Mouse (Mus musculus) retina, embryonic 14.5 days (tissue): ENCODE data around the gene Bola1.
"Not testable (repeated sequence)": the region's sequence is repeated elsewhere in the genome, so short reads cannot be mapped to it uniquely, and the experiment has no call there.

Experiments
- DNase-seq: peaks from one replicate; pipeline ENCODE4 v3.0.0-alpha.2; 2015; ENCODE audit warnings: low spot score

Gene Bola1

DNA sequence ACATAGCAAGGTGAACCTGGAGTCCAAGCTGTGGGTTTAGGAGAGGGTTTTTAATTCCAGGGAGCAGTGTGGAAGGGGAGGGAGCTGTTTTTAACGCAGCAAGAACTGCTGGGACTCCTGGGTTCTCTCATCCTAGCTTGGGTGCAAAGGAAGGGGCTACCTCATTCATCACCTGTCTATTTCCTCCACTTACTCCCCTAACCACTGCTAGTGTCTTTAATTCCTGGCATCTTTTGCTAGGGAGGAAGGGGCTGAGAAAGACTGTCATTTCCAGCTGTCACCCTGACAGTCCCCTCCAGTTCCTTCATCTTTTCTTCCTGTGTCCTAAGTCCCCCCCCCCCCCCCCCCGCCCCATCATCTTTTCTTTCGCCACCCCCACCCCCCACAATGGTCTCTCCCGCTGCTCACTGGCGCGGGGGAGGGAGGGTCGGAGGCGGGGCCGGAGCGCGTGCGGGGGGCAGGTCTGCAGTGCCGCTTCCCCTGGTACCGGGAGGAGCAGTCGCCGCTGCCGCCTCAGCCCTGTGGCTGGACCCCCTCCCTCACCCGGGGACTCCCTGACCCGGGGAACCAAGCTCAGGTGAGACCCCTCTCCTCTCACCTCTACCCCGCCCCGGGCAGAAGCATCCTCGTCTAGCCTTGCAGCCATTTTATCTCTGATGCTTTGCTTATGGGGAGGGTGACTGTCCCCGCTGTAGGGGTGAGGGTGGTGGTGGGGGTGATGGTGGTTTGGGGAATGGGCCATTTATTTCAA lies 38.6 kb downstream of the Bola1 start, which contains the start of gene Sv2a:
Gene Sv2a, plus strand, starts transcription at position 425 of the 751 bp plus-strand sequence.
- peak; percentile 50 for DNase-seq

- DNase-seq: no peak
Observed at GRCm38 (mm10) chr3:96179531-96179930, 40.0 kb downstream of the Bola1 start.

GRCm38 (mm10) chr3:96178902-96179301 lies 40.6 kb downstream of the Bola1 start:
- DNase-seq: no peak

GRCm38 (mm10) chr3:96178427-96178826 lies 41.1 kb downstream of the Bola1 start:
- DNase-seq: no peak

DNA sequence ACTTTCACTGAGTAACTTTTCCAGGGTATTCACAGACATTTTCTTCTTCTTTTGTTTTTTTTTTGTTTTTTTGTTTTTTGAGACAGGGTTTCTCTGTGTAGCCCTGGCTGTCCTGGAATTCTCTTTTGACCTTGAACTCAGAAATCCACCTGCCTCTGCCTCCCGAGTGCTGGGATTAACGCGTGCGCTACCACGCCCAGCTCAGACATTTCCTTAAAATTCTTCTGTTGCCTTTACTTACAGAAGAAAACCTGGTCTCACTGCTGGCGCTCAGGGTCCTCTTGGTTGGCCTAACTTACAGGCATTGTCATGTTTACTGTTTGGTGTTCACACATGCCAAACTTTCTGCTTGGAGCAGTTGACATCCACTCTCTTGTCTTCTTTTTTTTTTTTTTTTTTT lies 44.3 kb downstream of the Bola1 start:
- DNase-seq: no peak

- DNase-seq: not testable (repeated sequence)
Observed at GRCm38 (mm10) chr3:96174042-96174441, 45.5 kb downstream of the Bola1 start.

- no peak for DNase-seq
Observed at GRCm38 (mm10) chr3:96173185-96173584, 46.3 kb downstream of the Bola1 start.

DNA sequence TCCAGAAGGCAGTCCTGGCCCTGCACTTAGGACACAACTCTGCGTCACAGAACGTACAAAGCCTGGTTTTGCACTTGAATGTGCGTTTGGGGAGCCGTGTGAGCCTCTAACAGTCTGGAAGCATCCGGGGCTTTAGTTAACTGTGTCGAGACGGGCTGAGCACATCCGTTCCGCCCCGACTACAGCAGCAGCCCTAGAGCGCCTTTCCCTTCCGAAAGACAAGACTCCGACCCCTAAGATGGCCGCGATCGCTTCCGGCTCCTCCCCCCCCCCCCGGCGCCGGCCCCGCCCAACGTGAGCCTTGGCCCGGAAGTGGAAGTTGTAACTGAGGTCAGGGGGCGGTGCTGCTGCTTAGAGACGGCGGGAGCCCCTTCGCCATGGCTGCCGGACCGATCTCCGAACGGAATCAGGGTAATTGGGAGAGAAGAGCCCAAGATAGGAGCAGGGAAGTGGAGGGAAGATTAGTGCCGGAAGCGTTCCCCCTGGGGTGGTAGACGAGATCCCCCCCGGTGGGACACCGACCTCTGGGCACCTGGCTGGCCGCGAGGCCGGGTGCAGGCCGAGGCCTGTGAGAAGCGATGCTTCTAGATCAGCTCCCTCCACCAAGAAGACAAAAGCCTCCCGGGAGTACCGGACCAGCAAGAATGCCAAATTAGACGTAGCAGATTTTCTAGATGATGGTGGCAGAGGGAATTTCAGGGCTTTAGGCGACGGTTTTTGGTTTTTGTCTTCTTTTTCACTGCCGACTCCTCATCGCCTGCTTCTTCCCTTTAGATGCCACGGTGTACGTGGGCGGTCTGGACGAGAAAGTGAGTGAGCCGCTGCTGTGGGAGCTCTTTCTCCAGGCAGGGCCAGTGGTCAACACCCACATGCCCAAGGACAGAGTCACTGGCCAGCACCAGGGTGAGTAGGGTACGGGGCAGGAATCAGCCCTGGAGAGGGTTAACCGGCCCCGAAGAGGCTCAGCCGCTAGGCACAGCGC lies 47.0 kb downstream of the Bola1 start, which contains the start of gene Sf3b4:
Gene Sf3b4, plus strand, starts transcription at position 136 of the 982 bp plus-strand sequence.
- DNase-seq: peak; percentile 92

GRCm38 (mm10) chr3:96171583-96172196 lies 47.8 kb downstream of the Bola1 start:
- DNase-seq: no peak

- no peak for DNase-seq
Observed at GRCm38 (mm10) chr3:96170976-96171545, 48.4 kb downstream of the Bola1 start.

- no peak for DNase-seq
Observed at GRCm38 (mm10) chr3:96170276-96170675, 49.2 kb downstream of the Bola1 start.

- no peak for DNase-seq
Observed at GRCm38 (mm10) chr3:96168466-96169158, 50.9 kb downstream of the Bola1 start.

GRCm38 (mm10) chr3:96163040-96163439 lies 56.5 kb downstream of the Bola1 start:
- no peak for DNase-seq

- DNase-seq: peak; percentile 21
Observed at GRCm38 (mm10) chr3:96161869-96162840, 57.4 kb downstream of the Bola1 start, which contains the start of gene Mtmr11. TSS of gene Mtmr11 (plus strand) at chr3:96162004.

- peak; percentile 46 for DNase-seq
Observed at GRCm38 (mm10) chr3:96160803-96161516, 58.5 kb downstream of the Bola1 start.

DNA sequence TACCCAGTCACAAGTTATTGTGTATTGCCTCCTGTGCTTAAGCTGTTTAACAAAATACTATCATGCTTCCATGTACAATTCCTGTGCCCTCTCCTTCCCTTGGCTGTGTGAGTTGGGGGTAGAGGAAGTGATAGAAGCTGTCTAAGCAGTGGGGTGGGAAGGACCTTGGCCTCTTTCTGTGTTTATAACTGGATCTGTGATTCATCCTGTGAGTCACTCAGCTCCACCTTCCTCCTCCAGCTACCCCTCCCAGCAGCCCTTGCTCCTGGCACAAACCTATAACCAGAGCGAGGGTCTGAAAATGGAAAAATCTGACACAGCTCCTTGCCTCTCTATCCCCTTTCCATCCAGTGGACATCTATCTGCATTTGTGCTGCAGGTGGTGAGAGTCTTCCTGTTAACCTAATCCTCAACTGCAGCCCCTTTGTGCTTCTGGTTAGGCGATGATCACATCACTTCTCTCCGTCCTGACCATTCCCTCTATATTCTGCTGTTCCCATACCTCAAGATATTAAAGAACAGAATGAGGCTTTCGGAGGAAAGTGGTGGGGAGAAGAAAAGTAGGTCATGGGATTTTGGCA lies 59.2 kb downstream of the Bola1 start:
- DNase-seq: no peak

DNA sequence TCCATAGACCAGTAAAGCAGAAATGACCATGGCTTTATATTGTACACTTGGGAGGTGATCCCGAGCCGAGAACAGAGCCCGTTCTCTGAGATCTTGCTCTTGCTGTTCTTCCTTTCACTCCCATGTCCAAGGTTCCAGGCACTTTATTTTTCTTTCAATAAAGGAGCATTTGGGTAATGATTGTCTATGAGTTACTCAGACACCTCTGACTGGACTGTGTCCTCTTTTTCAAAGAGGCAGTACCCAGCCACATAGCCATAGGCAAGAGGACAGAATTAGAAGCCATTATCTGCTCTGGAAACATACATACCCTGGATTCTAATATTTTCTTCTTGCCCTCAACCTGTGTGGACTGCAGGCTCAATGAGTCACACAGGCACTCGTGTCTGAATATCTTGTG lies 59.7 kb downstream of the Bola1 start:
- DNase-seq: no peak

DNA sequence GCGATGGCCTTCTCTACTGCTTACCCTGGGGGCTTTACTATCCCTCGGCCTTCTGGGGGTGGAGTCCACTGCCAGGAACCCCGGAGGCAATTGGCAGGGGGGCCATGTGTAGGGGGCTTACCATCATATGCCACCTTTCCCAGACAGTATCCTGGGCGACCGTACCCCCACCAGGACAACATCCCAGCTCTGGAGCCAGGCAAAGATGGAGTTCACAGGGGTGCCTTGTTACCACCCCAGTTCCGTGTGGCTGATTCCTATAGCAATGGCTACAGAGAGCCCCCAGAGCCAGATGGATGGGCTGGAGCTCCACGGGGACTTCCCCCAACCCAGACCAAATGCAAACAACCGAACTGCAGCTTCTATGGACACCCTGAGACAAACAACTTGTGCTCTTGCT lies 64.0 kb downstream of the Bola1 start:
- DNase-seq: no peak

GRCm38 (mm10) chr3:96152611-96153010 lies 66.9 kb downstream of the Bola1 start:
- DNase-seq: no peak
